Mouse (Mus musculus): ENCODE results near the gene Sema4g. TPM values are rescaled to one million over a fixed set of nuclear protein-coding genes. Genes with fewer than 3 reads are reported as not detected.

Sema4g gene
- total RNA-seq (2012; rRNA removed): 0.10 and 0.15 TPM in 2 replicates
- polyA plus RNA-seq (2012; ENCODE audit: insufficient read depth in 1 of 2, insufficient read length in 2 of 2, low read depth in 1 of 2, low replicate concordance in 2 of 2, missing spikeins in 1 of 2): under 1 TPM in 1 of 2 experiments, not detected in 1; 0.47 TPM

GRCm38 (mm10) chr19:44988831-44989566, at the start of gene Sema4g:
Sema4g (plus strand) TSS chr19:44989101.
- Histone ChIP-seq H3K27me3 (ENCODE audit: control insufficient read depth in 1 of 2, insufficient read depth in 2 of 2, low read length in 2 of 2) (no peaks in the 10 kb centered on the region), H3K79me2 (ENCODE audit: control insufficient read depth, insufficient read depth, low read length, poor library complexity) (no peaks in the 10 kb centered on the region), H3K9ac (ENCODE audit: control insufficient read depth, low read depth, low read length, poor library complexity, severe bottlenecking) (no peak within 1 kb of the TSS), H3K4me1 (ENCODE audit: control insufficient read depth in 1 of 2, insufficient read depth in 2 of 2, low read length in 2 of 2) (peaks cover 3 to 8% of the 10 kb centered on the region in 2 experiments; a peak in 2 of 4 replicates), H3K4me3 (ENCODE audit: control insufficient read depth in 1 of 2, insufficient read depth in 1 of 2, low read depth in 2 of 2, low read length in 2 of 2) (no peak within 1 kb of the TSS), H3K27ac (ENCODE audit: control insufficient read depth, low read depth, low read length) (no peak within 1 kb of the TSS), H3K36me3 (ENCODE audit: control insufficient read depth in 1 of 2, insufficient read depth in 2 of 2, low read length in 2 of 2) (peaks cover 0 to 4% of the 10 kb centered on the region in 2 experiments; a peak in 1 of 4 replicates), H3K9me3 (replicated peaks; ENCODE audit: insufficient read depth, low read length) (no peaks in the 10 kb centered on the region)
- TF ChIP-seq MAFK (IDR thresholded peaks at IDR 0.05; ENCODE audit: borderline replicate concordance, low read depth, low read length) (no peak), JUND (IDR thresholded peaks at IDR 0.05; ENCODE audit: low read depth, low read length) (no peak), POLR2AphosphoS5 (IDR thresholded peaks at IDR 0.05; ENCODE audit: borderline replicate concordance, low read depth, low read length) (no peak), CTCF (IDR thresholded peaks at IDR 0.05 in 2 of 3, conservative IDR thresholded peaks at IDR 0.05 in 1 of 3; ENCODE audit: control insufficient read depth in 1 of 3, insufficient read depth in 1 of 3, low read depth in 2 of 3, low read length in 3 of 3, poor library complexity in 1 of 3, severe bottlenecking in 1 of 3) (peak in 1 of 3 experiments; percentile 12; a peak in 1 of 6 replicates), RAD21 (IDR thresholded peaks at IDR 0.05; ENCODE audit: low read depth, low read length) (no peak)
- no peak for DNase-seq (ENCODE audit: low read depth, low spot score)

DNA sequence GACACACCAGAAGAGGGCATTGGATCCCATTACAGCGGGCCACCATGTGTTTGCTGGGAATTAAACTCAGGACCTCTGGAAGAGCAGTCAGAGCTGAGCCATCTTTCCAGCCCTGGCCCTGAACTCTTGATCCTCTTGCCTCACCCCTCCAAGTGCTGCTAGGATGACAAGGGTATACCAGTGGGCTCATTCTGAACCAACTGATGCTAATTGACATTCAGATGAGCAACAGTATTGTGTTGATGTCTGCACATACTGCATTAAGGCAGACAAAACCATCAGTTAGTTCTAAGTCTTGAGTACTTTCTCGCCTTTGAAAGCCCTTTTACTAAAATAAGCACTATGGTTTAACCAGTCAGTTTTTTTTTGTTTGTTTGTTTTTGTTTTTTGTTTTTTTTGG, 29.3 kb upstream of the Sema4g start:
- H3K4me3 ChIP-seq (ENCODE audit: control insufficient read depth in 1 of 2, insufficient read depth in 1 of 2, low read depth in 2 of 2, low read length in 2 of 2): no peak overlapping the region
- no peak for DNase-seq (ENCODE audit: low read depth, low spot score)
- no peak overlapping the region for H3K27ac ChIP-seq (ENCODE audit: control insufficient read depth, low read depth, low read length)
- no peak for TF ChIP-seq MYB (IDR thresholded peaks at IDR 0.05; ENCODE audit: low read depth, low read length)
- no peak for TF ChIP-seq EP300 (IDR thresholded peaks at IDR 0.05; ENCODE audit: low read depth in 1 of 2, low read length in 2 of 2)
- TF ChIP-seq NRF1 (IDR thresholded peaks at IDR 0.05; ENCODE audit: insufficient read depth, low read depth, low read length, poor library complexity, severe bottlenecking): no peak
- no peak for TF ChIP-seq KAT2A (conservative IDR thresholded peaks at IDR 0.05; ENCODE audit: low read depth, low read length)
- TF ChIP-seq BHLHE40 (IDR thresholded peaks at IDR 0.05; ENCODE audit: borderline replicate concordance, low read depth, low read length): no peak
- TF ChIP-seq MXI1 (IDR thresholded peaks at IDR 0.05; ENCODE audit: low read depth, low read length): no peak
- no peak for TF ChIP-seq JUND (IDR thresholded peaks at IDR 0.05; ENCODE audit: low read depth, low read length)
- no peak for TF ChIP-seq ZMIZ1 (IDR thresholded peaks at IDR 0.05; ENCODE audit: low read depth, low read length)
- no peak for TF ChIP-seq UBTF (IDR thresholded peaks at IDR 0.05; ENCODE audit: borderline replicate concordance, insufficient read depth, low read depth, low read length)
- no peak for TF ChIP-seq CHD1 (IDR thresholded peaks at IDR 0.05; ENCODE audit: low read depth, low read length)
- peaks cover 2 to 31% of the 10 kb centered on the region in 2 experiments; a peak in 2 of 4 replicates for H3K36me3 ChIP-seq (ENCODE audit: control insufficient read depth in 1 of 2, insufficient read depth in 2 of 2, low read length in 2 of 2)
- no peak overlapping the region for H3K9ac ChIP-seq (ENCODE audit: control insufficient read depth, low read depth, low read length, poor library complexity, severe bottlenecking)
- H3K79me2 ChIP-seq (ENCODE audit: control insufficient read depth, insufficient read depth, low read length, poor library complexity): no peaks in the 10 kb centered on the region
- H3K4me1 ChIP-seq (ENCODE audit: control insufficient read depth in 1 of 2, insufficient read depth in 2 of 2, low read length in 2 of 2): no peaks in the 10 kb centered on the region
- no peaks in the 10 kb centered on the region for H3K27me3 ChIP-seq (ENCODE audit: control insufficient read depth in 1 of 2, insufficient read depth in 2 of 2, low read length in 2 of 2)
- no peaks in the 10 kb centered on the region for H3K9me3 ChIP-seq (replicated peaks; ENCODE audit: insufficient read depth, low read length)
